Mouse (Mus musculus): Measurements from ENCODE around the gene Oosp3.

Oosp3 gene

GRCm38 (mm10) chr19:11696755-11697154 lies at the start of gene Oosp3:
TSS of gene Oosp3 (plus strand) at chr19:11697055.
- DNase-seq: no peak

- no peak for DNase-seq
Observed at GRCm38 (mm10) chr19:11649564-11649963, 47.3 kb upstream of the Oosp3 start.

- no peak for DNase-seq
Observed at GRCm38 (mm10) chr19:11659142-11659541, 37.7 kb upstream of the Oosp3 start.

- DNase-seq: no peak
Observed at GRCm38 (mm10) chr19:11660459-11660858, 36.4 kb upstream of the Oosp3 start, which contains the start of gene Oosp2. TSS of gene Oosp2 (minus strand) at chr19:11660559.

GRCm38 (mm10) chr19:11661562-11661961 lies 35.3 kb upstream of the Oosp3 start:
- no peak for DNase-seq

GRCm38 (mm10) chr19:11690839-11691238 lies 6.0 kb upstream of the Oosp3 start, which contains the start of gene Oosp1:
TSS of gene Oosp1 (minus strand) at chr19:11691150.
- DNase-seq: no peak

GRCm38 (mm10) chr19:11691454-11691853 lies 5.4 kb upstream of the Oosp3 start:
- DNase-seq: no peak

- DNase-seq: no peak
Observed at GRCm38 (mm10) chr19:11698342-11698741, 1.5 kb downstream of the Oosp3 start.

GRCm38 (mm10) chr19:11712451-11712850 lies 15.6 kb downstream of the Oosp3 start:
- no peak for DNase-seq

- DNase-seq: no peak
Observed at GRCm38 (mm10) chr19:11720071-11720470, 23.2 kb downstream of the Oosp3 start.

- no peak for DNase-seq
Observed at GRCm38 (mm10) chr19:11723870-11724269, 27.0 kb downstream of the Oosp3 start.

- DNase-seq: no peak
Observed at GRCm38 (mm10) chr19:11724275-11724674, 27.4 kb downstream of the Oosp3 start.

- DNase-seq: no peak
Observed at GRCm38 (mm10) chr19:11725915-11726314, 29.1 kb downstream of the Oosp3 start.

GRCm38 (mm10) chr19:11727304-11727703 lies 30.4 kb downstream of the Oosp3 start:
- DNase-seq: no peak

- DNase-seq: no peak
Observed at GRCm38 (mm10) chr19:11730278-11730677, 33.4 kb downstream of the Oosp3 start.

- DNase-seq: no peak
Observed at GRCm38 (mm10) chr19:11736455-11736854, 39.6 kb downstream of the Oosp3 start.

GRCm38 (mm10) chr19:11745680-11746079 lies 48.8 kb downstream of the Oosp3 start:
- no peak for DNase-seq

GRCm38 (mm10) chr19:11747298-11747697 lies 50.4 kb downstream of the Oosp3 start, which contains the start of gene Gif:
TSS of gene Gif (plus strand) at chr19:11747554.
- no peak for DNase-seq
